Mouse (Mus musculus) 3T3-L1 (cell line): ENCODE measurements around the gene Mocs3.

Experiments used
- DNase-seq: peaks from one replicate; pipeline ENCODE4 v3.0.0-alpha.2; 2015; ENCODE audit warnings: low read depth, low spot score

Gene Mocs3

GRCm38 (mm10) chr2:168230026-168230728 is at the start of gene Mocs3, which contains the start of the genes Gm20716 and Dpm1:
TSS of gene Mocs3 (plus strand) at chr2:168230622.
TSS of gene Gm20716 (minus strand) at chr2:168230364.
TSS of gene Dpm1 (minus strand) at chr2:168230591.
- DNase-seq: peak; percentile 93

DNA sequence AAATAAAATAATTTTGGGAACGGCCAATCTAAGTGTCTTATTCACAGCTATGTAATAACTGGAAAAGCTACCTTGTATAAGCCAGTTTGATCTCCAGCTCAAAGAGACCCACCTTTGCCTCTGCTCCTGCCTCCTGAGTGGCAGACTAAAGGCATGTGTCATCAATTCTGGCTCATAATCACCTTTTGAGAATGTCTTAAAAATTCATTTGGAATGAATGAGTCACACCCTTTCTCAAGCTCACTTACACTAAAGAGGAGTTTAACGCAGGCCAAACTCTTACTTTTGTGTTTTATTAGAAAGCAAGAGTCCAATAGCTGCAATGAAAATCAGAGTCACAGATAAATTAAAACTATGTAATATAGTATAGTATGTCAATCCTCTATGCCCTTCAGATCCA is 38.6 kb upstream of the Mocs3 start:
- peak; percentile 62 for DNase-seq

- DNase-seq: no peak
Observed at GRCm38 (mm10) chr2:168193685-168194084, 36.7 kb upstream of the Mocs3 start.

DNA sequence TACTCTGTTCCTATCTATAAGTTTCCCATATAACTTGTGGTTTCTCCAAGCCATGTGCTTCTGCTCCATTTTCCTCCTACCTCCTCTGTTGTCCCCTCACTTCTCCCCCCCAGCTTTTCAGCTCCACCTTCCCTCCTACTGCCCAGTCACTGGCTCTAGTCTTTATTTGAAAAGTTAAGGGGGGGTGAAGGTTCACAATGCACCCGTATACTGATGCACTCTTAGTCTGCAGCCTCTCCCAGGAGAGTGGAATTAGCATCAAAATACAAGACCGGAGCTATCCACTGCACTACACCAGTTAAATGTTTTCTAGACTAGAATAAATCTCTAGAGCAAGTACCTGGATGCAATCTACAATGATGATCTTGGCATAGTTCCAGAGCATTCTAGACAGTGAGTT is 34.7 kb upstream of the Mocs3 start:
- DNase-seq: no peak

DNA sequence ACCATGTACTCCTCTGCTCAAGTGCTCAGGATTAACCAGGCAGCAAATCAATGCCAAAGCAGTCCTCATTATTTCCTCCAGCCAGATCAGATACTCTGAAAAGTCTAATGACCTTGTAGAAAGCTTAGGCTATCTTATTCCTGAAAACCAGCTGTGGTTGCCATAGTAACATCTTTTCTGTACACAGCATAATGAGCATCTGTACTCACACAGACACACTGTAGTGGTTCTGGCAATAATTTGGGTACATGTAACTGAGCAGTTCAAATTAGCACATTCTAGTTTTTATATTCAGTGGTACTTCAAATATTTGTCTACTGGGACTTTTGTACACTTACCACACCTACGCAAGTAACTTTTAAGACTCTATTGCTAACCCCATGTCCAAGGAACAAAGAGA is 32.0 kb upstream of the Mocs3 start:
- no peak for DNase-seq

DNA sequence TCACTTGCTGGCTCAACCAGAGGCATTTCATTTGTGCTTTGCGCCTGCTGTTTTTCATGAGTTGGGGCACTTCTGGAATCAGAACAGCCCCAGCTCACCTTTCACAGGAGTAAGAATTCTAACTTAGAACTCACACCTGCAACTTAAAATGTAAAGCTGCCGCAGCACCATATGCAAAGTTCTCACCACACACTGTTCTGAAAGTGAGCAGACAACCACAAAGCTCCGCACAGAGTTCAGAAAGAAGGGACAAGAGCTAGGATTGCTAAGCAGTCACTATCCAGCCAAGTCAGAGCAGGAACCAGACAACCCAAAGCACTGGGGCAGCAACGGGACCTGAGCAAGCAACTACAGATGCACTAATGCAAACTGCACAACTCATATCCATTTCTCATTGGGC is 30.9 kb upstream of the Mocs3 start:
- DNase-seq: no peak

DNA sequence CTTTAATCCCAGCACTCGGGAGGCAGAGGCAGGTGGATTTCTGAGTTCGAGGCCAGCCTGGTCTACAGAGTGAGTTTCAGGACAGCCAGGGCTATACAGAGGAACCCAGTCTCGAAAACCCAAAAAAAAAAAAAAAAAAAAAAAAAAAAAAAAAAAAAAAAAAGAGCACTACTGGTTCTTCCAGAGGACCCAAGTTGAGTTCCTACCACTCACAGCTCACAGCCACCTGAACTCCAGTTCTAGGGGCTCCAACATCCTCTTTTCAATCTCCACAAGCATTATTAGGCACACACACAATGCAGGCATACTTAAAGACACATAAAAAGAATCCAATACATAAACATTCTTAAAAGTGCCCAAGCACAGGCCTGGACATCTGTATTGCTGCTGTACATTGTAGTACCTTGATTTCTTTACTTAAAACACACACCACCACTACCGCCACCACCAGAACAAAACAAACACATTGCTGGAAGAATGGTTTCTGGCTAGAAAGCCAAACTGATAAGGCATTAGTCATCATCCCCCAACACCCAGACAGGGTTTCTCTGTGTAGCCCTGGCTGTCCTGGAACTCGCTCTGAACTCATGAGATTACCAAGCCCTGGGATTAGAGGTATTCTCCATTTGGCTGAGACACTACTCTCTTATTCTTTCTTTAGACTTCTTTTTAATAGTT is 30.3 kb upstream of the Mocs3 start:
- peak; percentile 32 for DNase-seq

GRCm38 (mm10) chr2:168204476-168204999 is 25.9 kb upstream of the Mocs3 start:
- no peak for DNase-seq

DNA sequence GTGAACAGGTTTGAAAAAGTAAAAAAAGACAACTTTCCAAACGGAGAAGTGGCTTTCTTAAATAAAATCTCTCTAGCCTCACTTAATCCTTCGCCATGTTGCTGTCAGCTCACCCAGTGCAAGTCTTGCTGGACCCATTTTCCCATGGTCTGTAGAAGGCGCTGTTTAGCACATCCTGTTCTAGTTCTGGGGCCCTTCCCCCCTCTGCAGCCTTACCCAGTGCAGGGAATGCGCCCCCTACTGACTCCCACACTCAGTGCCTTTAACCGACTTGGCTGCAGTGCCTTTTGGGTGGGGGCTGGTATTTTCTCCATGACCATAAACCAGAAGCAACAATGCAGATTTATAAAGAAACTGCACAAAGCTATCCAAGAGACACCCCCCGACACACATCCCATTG is 25.2 kb upstream of the Mocs3 start:
- DNase-seq: peak; percentile 99

DNA sequence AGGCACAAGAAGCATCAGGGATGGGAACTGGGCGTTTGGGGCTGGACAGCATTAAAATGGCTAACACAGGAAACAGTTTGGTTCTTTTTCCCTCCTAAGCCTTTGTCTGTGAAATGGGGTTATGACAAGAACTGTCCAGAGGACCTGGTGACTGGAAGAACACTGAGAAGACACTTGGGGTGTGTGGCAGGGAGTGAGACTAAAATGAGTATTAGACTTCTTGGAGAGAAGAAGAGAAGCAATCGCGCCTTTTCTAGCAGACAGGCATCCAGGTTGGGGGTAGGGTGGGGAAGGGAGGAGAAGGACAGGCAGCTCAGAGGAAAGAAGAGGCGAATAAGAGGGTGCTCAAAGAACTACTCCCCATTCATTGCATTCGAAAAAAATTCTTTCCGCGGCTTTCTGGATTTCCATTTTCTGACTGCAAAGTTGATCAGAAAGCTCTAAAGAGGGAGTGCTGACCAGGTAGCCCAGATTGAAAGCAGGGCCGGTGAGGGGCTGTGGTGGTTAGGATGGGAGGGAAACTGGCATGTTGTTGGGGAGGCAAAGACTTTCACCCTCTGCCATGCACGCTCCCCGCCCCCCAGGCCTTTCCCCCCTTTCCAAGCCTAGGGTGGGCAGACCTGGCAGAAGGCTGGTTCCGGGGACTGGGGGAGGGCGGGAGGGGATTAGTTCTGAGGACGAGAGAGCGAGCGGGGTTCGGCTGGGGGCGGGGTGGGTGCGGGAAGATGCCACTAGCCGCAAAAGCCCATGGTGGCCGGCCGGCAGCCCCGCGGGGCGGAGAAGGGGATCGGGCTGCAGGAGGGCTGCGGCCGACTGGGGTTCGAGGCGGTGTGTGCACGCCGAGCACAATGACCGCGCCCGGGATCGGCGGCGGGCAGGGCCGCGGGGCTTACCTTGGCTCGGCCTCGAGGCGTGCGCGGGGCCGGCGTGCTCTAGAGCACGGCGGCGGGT is 24.5 kb upstream of the Mocs3 start:
- no peak for DNase-seq

- DNase-seq: peak; percentile 94
Observed at GRCm38 (mm10) chr2:168206725-168207644, 23.4 kb upstream of the Mocs3 start, which contains the start of gene Adnp. TSS of gene Adnp (minus strand) at chr2:168207112.

DNA sequence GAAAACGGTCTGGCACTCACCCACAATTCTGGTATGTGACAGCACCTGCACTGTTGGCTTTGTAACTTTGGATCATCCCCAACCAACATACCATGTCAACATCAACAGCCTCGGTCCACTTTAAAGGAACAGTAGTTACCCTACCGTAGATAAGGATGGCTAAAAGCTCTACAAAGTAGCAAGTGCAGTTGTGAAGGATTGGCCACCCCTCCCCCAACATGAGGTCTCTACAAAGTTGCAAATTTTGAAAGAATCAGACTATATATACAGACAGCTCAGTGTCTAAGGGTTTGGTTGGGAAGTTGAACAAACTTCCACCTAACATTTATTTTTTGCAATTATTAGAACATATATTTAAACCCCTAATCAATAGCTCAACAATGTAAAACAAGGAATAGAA is 22.5 kb upstream of the Mocs3 start:
- DNase-seq: no peak

GRCm38 (mm10) chr2:168213788-168214397 is 16.5 kb upstream of the Mocs3 start:
- no peak for DNase-seq

DNA sequence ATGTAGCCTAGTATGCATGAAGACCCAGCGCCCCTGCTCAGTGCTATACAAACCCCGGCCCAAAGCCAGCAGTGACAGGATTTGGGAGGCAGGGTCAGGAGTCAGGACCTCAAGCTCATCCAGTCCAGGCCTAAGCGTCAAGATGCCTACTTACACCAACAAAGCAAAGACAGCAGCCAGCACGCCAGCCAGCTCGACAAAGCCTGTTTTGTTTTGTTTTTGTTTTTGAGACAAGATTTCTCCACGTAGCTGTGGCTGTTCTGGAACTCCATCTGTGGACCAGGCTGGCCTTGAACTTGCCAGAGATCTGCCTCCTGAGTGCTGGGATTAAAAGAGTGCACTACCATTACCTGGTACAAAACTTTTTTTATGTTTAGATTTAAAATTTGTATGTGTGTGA is 7.1 kb upstream of the Mocs3 start:
- DNase-seq: no peak

- peak; percentile 70 for DNase-seq
Observed at GRCm38 (mm10) chr2:168229116-168230025, 1.1 kb upstream of the Mocs3 start.

GRCm38 (mm10) chr2:168230773-168231470 is 500 bp downstream of the Mocs3 start:
- no peak for DNase-seq

DNA sequence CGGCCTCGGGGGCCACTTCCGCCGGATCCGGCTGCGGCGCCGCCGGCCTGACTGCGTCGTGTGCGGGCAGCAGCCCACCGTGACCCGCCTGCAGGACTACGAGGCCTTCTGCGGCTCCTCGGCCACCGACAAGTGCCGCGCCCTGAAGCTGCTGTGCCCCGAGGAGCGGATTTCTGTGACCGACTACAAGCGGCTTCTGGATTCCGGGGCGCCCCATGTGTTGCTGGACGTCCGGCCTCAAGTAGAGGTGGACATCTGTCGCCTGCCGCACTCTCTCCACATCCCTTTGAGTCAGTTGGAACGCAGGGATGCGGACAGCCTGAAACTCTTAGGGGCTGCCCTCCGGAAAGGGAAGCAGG is 1.0 kb downstream of the Mocs3 start:
- no peak for DNase-seq

DNA sequence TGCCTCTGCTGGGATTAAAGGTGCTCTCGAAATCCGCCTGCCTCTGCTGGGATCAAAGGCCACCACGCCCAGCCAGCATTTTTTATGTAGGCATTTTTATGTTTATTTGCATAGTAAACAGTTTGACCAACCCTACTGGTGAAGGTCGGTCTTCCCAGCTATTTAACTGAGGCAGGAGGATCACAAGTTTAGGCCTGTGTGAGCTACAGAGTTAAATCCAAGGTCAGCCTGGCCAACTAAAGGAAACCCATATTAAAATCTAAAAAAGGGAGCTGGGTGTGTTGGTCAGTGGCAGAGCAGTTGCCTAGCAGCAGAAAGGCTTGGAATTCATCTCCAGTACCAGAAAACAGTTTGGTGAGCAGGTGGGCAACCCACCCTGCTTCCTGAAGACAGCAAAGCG is 2.9 kb downstream of the Mocs3 start:
- DNase-seq: no peak

DNA sequence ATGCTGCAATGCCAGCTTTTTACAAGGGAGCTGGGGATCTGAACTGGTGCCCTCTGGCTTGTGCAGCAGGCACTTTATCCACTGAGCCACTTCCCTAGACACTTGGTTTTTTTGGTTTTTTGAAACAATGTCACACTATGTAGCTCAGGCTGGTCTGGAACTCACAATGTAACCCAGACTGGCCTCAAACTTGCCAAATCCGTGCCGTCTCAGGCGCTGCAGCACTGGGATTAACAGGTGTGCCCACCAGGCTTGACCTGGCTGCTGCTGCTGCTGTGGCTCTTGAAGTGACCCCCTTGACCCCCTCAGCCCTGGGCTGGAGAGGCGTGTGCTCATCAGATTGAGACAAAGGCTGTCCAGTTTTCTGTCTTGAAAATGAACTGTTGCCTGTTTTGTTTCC is 7.9 kb downstream of the Mocs3 start:
- DNase-seq: no peak
